Mouse (Mus musculus): ENCODE measurements at regions not wholly inside any gene's neighbourhood (a gene's known extent, or its start where the extent isn't known, plus 50 kb on each side); places are given as distances from the start of the nearest gene placed in this dataset.

DNA sequence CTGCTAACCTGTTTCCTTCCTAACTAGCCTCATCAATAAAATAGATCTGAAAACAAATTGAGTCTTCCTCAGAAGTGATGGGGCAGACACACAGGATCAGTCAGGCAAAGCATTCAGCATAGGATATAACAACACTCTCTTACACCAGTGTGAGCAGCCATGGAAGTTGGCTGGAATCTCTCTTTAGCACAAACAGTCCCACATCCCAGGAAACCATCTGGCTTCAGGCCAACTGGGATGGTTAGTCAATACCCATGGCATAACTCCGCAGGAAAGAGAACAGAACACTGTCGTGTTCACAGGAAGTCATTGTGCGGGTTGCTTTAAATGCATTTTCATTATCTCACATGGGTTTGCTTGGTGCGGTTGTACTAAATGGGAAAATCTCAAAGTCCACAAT lies 256.2 kb upstream of the Rag2 start:
- H3K36me3 ChIP-seq (ENCODE audit: control insufficient read depth, insufficient read depth), result no peaks in the 10 kb centered on the region
- no peak overlapping the region for H3K4me3 ChIP-seq (ENCODE audit: low read depth, low read length)
- TF ChIP-seq CTCF (IDR thresholded peaks at IDR 0.05; ENCODE audit: low read depth), result no peak
- no peak overlapping the region for H3K27ac ChIP-seq (ENCODE audit: low read depth, low read length)
- H3K9ac ChIP-seq (ENCODE audit: low read depth, low read length), result no peak overlapping the region
- H3K9me3 ChIP-seq (ENCODE audit: control insufficient read depth), result no peaks in the 10 kb centered on the region
- no peaks in the 10 kb centered on the region for H3K4me1 ChIP-seq (replicated peaks; ENCODE audit: control insufficient read depth, insufficient read depth, low read length)
- no peak for ATAC-seq
- 67% methylated on average over 4 of the region's 4 CpGs for WGBS
- H3K4me2 ChIP-seq (replicated peaks; ENCODE audit: low read depth), result no peak overlapping the region
- no peaks in the 10 kb centered on the region for H3K27me3 ChIP-seq (replicated peaks; ENCODE audit: control insufficient read depth, insufficient read depth, low read length)

DNA sequence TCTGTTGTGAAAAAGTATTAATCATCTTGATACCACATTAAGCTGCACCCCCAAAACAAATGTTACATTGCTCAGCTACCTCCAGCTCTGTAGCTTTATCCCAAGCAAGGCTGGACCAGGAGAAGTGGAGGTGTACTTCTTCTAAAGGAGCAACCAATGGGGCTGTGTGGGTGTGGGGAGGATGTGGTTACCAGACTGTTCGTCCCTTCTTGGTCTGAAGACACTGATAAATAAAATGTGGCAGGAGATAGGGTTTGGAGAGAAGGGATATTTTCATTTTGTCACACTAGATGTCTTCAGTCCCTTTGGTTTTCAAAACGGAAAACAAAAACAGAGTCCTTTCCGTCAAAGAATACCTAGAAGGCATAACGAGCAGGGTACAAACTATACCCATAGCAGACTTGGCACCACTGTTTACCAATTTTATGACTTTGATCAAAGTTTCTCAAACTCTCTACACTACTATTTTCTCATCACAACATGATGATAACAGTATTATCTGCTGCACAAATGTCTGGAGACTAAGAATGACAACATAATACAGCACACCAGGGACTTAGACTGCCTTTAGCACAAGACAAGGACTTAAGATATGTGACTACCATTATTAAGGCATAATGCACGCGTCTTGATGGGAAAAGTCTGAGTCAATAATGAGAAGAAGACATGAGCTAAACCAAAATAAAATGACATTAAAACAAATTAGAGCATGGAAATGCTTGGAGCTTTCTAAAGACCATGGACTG lies 253.4 kb upstream of the Rag2 start:
- Histone ChIP-seq H3K4me1 (replicated peaks; ENCODE audit: control insufficient read depth, insufficient read depth, low read length) (no peaks in the 10 kb centered on the region), H3K4me2 (replicated peaks; ENCODE audit: low read depth) (no peak overlapping the region), H3K4me3 (ENCODE audit: low read depth, low read length) (no peak overlapping the region), H3K27ac (ENCODE audit: low read depth, low read length) (no peak overlapping the region), H3K27me3 (replicated peaks; ENCODE audit: control insufficient read depth, insufficient read depth, low read length) (no peaks in the 10 kb centered on the region), H3K36me3 (ENCODE audit: control insufficient read depth, insufficient read depth) (no peaks in the 10 kb centered on the region), H3K9ac (ENCODE audit: low read depth, low read length) (no peak overlapping the region), H3K9me3 (ENCODE audit: control insufficient read depth) (no peaks in the 10 kb centered on the region)
- ATAC-seq, result no peak
- 86% methylated on average over 6 of the region's 6 CpGs for WGBS
- TF ChIP-seq CTCF (IDR thresholded peaks at IDR 0.05; ENCODE audit: low read depth), result no peak

DNA sequence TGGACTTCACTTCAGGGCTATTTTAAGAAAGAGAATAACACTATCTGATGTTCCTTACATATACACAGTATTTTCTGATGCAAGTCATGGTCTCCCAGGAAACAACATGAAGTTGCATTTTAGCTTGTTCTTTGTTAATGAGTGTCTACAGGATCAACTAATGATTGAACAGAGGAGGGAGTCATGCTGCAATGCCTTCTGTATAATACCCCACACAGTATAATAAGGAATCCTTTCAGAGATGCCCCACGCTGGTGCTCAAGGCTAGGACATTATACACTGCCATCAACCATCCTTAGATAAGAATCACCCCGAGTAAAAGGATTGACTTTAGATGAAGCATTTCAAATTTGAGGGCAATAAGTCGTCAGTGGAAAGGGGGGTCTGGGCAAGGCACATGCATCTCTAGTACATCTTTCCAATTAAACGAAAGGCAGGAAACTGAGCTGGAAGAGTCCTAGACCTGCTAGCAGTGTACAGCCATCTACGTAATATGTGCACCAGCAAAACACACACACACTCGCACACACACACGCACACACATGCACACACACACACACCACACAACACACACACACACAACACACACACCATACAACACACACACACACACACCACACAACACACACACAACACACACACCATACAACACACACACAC lies 252.6 kb upstream of the Rag2 start:
- Histone ChIP-seq H3K27ac (ENCODE audit: low read depth, low read length) (no peak overlapping the region), H3K27me3 (replicated peaks; ENCODE audit: control insufficient read depth, insufficient read depth, low read length) (no peaks in the 10 kb centered on the region), H3K4me2 (replicated peaks; ENCODE audit: low read depth) (no peak overlapping the region), H3K9ac (ENCODE audit: low read depth, low read length) (no peak overlapping the region), H3K36me3 (ENCODE audit: control insufficient read depth, insufficient read depth) (no peaks in the 10 kb centered on the region), H3K4me1 (replicated peaks; ENCODE audit: control insufficient read depth, insufficient read depth, low read length) (no peaks in the 10 kb centered on the region), H3K9me3 (ENCODE audit: control insufficient read depth) (no peaks in the 10 kb centered on the region), H3K4me3 (ENCODE audit: low read depth, low read length) (no peak overlapping the region)
- no peak for TF ChIP-seq CTCF (IDR thresholded peaks at IDR 0.05; ENCODE audit: low read depth)
- WGBS, result 85% methylated on average over 7 of the region's 7 CpGs
- no peak for ATAC-seq

DNA sequence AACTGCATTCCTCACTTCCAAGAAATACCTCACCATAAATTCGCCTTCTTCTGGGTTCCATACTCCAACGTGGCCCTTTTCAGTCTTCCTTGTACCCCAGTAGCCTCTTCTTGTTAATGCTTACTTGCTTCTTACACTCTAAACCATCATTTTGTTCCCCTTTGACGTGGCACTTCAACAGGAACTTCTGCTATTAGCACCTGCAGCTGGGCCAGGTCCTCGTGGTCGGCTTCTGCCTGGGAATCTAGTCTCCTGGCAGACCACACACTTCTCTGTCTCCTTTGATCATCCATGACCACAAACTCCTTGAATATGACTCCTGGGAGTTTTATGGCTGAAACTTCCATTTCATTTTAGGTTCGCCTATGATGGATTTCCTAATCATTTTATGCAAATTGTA lies 243.9 kb upstream of the Rag2 start:
- no peaks in the 10 kb centered on the region for H3K4me1 ChIP-seq (replicated peaks; ENCODE audit: control insufficient read depth, insufficient read depth, low read length)
- H3K9ac ChIP-seq (ENCODE audit: low read depth, low read length), result no peak overlapping the region
- no peaks in the 10 kb centered on the region for H3K9me3 ChIP-seq (ENCODE audit: control insufficient read depth)
- ATAC-seq, result no peak
- no peak for TF ChIP-seq CTCF (IDR thresholded peaks at IDR 0.05; ENCODE audit: low read depth)
- WGBS, result 75% methylated on average over 6 of the region's 6 CpGs
- no peaks in the 10 kb centered on the region for H3K27me3 ChIP-seq (replicated peaks; ENCODE audit: control insufficient read depth, insufficient read depth, low read length)
- H3K27ac ChIP-seq (ENCODE audit: low read depth, low read length), result no peak overlapping the region
- no peaks in the 10 kb centered on the region for H3K36me3 ChIP-seq (ENCODE audit: control insufficient read depth, insufficient read depth)
- no peak overlapping the region for H3K4me3 ChIP-seq (ENCODE audit: low read depth, low read length)
- H3K4me2 ChIP-seq (replicated peaks; ENCODE audit: low read depth), result no peak overlapping the region

DNA sequence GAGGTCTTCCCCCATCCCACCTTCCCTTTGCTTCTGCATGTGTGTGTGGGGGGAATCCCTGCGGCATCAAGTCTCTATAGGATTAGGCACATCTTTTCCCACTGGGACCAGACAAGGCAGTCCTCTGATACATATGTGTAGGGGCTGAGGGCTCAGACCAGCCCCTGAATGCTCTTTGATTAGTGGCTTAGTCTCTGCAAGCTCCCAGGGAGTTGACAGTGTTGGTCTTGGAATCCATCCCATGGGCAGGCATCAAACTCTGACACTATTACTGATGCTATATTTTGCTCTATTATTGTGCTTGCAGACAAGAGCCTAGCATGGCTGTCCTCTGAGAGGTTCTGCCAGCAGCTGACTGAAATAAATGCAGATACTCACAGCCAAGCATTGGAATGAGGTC lies 209.5 kb upstream of the Rag2 start:
- no peak for ATAC-seq
- no peak for TF ChIP-seq CTCF (IDR thresholded peaks at IDR 0.05; ENCODE audit: low read depth)
- Histone ChIP-seq H3K27me3 (replicated peaks; ENCODE audit: control insufficient read depth, insufficient read depth, low read length) (no peaks in the 10 kb centered on the region), H3K4me1 (replicated peaks; ENCODE audit: control insufficient read depth, insufficient read depth, low read length) (no peaks in the 10 kb centered on the region), H3K9me3 (ENCODE audit: control insufficient read depth) (no peaks in the 10 kb centered on the region), H3K4me2 (replicated peaks; ENCODE audit: low read depth) (no peak overlapping the region), H3K9ac (ENCODE audit: low read depth, low read length) (no peak overlapping the region), H3K4me3 (ENCODE audit: low read depth, low read length) (no peak overlapping the region), H3K36me3 (ENCODE audit: control insufficient read depth, insufficient read depth) (no peaks in the 10 kb centered on the region), H3K27ac (ENCODE audit: low read depth, low read length) (no peak overlapping the region)
- 93% methylated on average over 1 of the region's 1 CpGs for WGBS

DNA sequence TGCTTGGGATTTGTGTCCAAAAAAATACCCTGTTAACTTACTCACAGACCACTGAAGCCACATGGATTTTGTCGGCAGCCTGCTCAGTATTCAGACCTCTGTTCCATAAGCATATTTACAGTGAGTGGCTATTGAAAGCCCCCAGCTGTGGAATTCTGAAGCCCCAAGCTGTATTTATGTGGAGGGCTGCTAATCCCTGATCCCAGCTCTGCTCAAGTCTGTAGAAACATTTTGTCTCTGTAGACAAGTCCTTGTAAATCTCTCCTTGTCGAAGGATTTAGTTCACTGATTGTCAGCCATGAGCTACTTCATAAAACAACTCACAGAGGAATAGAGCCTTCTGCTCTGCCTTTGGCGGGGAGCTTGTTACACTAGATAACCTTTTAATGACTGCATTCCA lies 207.8 kb upstream of the Rag2 start:
- Histone ChIP-seq H3K9ac (ENCODE audit: low read depth, low read length) (no peak overlapping the region), H3K27me3 (replicated peaks; ENCODE audit: control insufficient read depth, insufficient read depth, low read length) (no peaks in the 10 kb centered on the region), H3K4me1 (replicated peaks; ENCODE audit: control insufficient read depth, insufficient read depth, low read length) (no peaks in the 10 kb centered on the region), H3K9me3 (ENCODE audit: control insufficient read depth) (no peaks in the 10 kb centered on the region), H3K36me3 (ENCODE audit: control insufficient read depth, insufficient read depth) (no peaks in the 10 kb centered on the region), H3K4me2 (replicated peaks; ENCODE audit: low read depth) (no peak overlapping the region), H3K27ac (ENCODE audit: low read depth, low read length) (no peak overlapping the region), H3K4me3 (ENCODE audit: low read depth, low read length) (no peak overlapping the region)
- no peak for ATAC-seq
- no peak for TF ChIP-seq CTCF (IDR thresholded peaks at IDR 0.05; ENCODE audit: low read depth)
- 52% methylated on average over 3 of the region's 3 CpGs for WGBS
